Mouse (Mus musculus) forebrain, embryonic 16.5 days (tissue): ENCODE data around the gene Klhl35. TPM values are rescaled to one million over a fixed set of nuclear protein-coding genes. Genes with fewer than 3 reads are reported as not detected.

Source experiments
- ATAC-seq: fragments of 200-750 bp; cut with Nextera tagmentation; 2 replicates; pipeline ENCODE4 v1.8.0; 2017; ENCODE audit warnings: mild to moderate bottlenecking, moderate library complexity
- H3K27ac ChIP-seq: fragments of 300-500 bp; sonication (generic); 2 replicates; pipeline ENCODE4 v1.5.1; 2014; ENCODE audit warnings: low read length, control low read depth
- H3K27me3 ChIP-seq: fragments of 300-500 bp; sonication (generic); replicated peaks from 2 replicates; pipeline ENCODE4 v1.6.1; 2014; ENCODE audit warnings: low read length; ENCODE audit not compliant: control insufficient read depth, insufficient read depth
- H3K36me3 ChIP-seq: fragments of 300-500 bp; sonication (generic); 2 replicates; pipeline ENCODE4 v1.6.1; 2014; ENCODE audit not compliant: control insufficient read depth, insufficient read depth
- H3K4me1 ChIP-seq: fragments of 300-500 bp; sonication (generic); replicated peaks from 2 replicates; pipeline ENCODE4 v1.6.1; 2014; ENCODE audit warnings: low read length; ENCODE audit not compliant: control insufficient read depth, insufficient read depth
- H3K4me2 ChIP-seq: fragments of 300-500 bp; sonication (generic); 2 replicates; pipeline ENCODE4 v1.6.1; 2014; ENCODE audit warnings: mild to moderate bottlenecking, low read length, control low read depth
- H3K4me3 ChIP-seq: fragments of 300-500 bp; sonication (generic); replicated peaks from 2 replicates; pipeline ENCODE4 v1.5.1; 2014; ENCODE audit warnings: mild to moderate bottlenecking, low read length, control low read depth
- H3K9ac ChIP-seq: fragments of 300-500 bp; sonication (generic); replicated peaks from 2 replicates; pipeline ENCODE4 v1.6.1; 2014; ENCODE audit warnings: low read depth, low read length, control low read depth
- H3K9me3 ChIP-seq: fragments of 300-500 bp; sonication (generic); 2 replicates; pipeline ENCODE4 v1.6.1; 2016; ENCODE audit warnings: low read length; ENCODE audit not compliant: control insufficient read depth
- WGBS: fragments of 180-500 bp; shearing (Covaris S2); extraction: QIAGEN DNeasy Blood & Tissue Kit; methylation state at CpG from one replicate; pipeline ENCODE4 v1.1.7; 2014; 5-methylcytosine and 5-hydroxymethylcytosine counted together
- polyA plus RNA-seq: library from polyadenylated mRNA; unstranded; fragments of >200 nt; fragmentation: Nextera tagmentation; extraction: Ambion mirVana; gene quantifications from 2 replicates; pipeline ENCODE4 v1.2.1, GENCODE M21; 2015

The Klhl35 gene
- polyA plus RNA-seq, result 3.8 and 4.0 TPM in 2 replicates

GRCm38 (mm10) chr7:99465811-99466210 is at the start of gene Klhl35:
Klhl35 (plus strand) TSS chr7:99466004.
- ATAC-seq, result peak; percentile 39
- peaks cover 35% of the 10 kb centered on the region for H3K4me1 ChIP-seq
- WGBS, result 13% methylated on average over 8 of the region's 8 CpGs
- peak within 1 kb of the TSS; percentile 21 for H3K4me3 ChIP-seq
- H3K36me3 ChIP-seq, result peaks cover 3% of the 10 kb centered on the region; the same call in 1 of the 2 replicates
- no peaks in the 10 kb centered on the region for H3K9me3 ChIP-seq
- H3K9ac ChIP-seq, result peak within 1 kb of the TSS; percentile 61
- H3K27me3 ChIP-seq, result no peaks in the 10 kb centered on the region
- peak within 1 kb of the TSS; percentile 37 for H3K4me2 ChIP-seq
- H3K27ac ChIP-seq, result peak within 1 kb of the TSS; percentile 77

DNA sequence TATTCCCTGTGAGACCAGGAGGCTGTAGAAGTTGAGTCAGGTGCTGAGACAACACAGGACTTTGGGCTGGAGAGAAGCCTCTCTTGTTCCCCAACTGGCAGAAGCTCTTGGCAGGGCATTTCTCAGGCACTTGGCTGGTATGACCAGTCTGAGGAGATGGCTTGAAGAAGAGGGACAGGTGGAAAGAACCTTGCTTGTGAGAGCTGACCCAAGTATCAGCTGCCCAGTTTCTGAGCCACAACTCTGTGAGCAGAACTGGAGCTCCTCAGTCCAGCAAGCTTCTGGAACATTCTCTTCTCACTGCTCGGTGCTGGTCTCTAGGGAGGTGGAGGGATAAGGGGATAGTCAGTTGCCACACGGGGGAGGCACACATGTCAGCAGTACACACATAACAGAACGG is 46.5 kb upstream of the Klhl35 start:
- Histone ChIP-seq H3K27ac (no peak overlapping the region), H3K4me2 (no peak overlapping the region)
- ATAC-seq, result no peak

DNA sequence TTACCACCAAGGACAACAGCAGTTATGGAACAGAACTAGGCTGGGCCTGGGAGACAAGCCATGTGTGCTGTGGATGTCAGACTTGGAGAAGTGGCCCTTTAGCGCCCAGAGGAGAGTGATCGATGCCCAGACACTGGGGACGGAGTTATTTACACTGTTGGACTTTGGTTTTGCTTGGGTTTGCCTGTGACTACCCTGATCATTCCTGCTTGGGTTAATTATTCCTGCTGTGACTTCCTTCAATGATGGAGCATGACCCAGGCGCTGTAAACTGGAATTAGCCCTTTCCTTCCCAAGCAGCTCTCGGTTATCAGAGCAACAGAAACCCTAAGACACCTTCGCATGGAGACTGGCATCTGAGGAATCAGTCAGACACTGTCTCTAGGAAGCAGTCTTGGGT is 44.8 kb upstream of the Klhl35 start:
- ATAC-seq, result no peak

More for the DNA sequence above, 46.5 kb upstream of the Klhl35 start:
- no peak overlapping the region for H3K9ac ChIP-seq
- no peaks in the 10 kb centered on the region for H3K9me3 ChIP-seq
- 83% methylated on average over 3 of the region's 3 CpGs for WGBS
- no peak overlapping the region for H3K4me3 ChIP-seq
- H3K4me1 ChIP-seq, result peaks cover 2% of the 10 kb centered on the region; the same call in 1 of the 2 replicates
- no peaks in the 10 kb centered on the region for H3K36me3 ChIP-seq
- H3K27me3 ChIP-seq, result no peaks in the 10 kb centered on the region

GRCm38 (mm10) chr7:99424538-99425155 is 41.2 kb upstream of the Klhl35 start:
- H3K9ac ChIP-seq, result no peak overlapping the region
- H3K4me2 ChIP-seq, result no peak overlapping the region
- H3K4me3 ChIP-seq, result no peak overlapping the region
- H3K27ac ChIP-seq, result no peak overlapping the region
- WGBS, result 35% methylated on average over 8 of the region's 8 CpGs
- no peaks in the 10 kb centered on the region for H3K27me3 ChIP-seq
- no peaks in the 10 kb centered on the region for H3K9me3 ChIP-seq
- H3K36me3 ChIP-seq, result no peaks in the 10 kb centered on the region
- peaks cover 10% of the 10 kb centered on the region for H3K4me1 ChIP-seq
- ATAC-seq, result no peak

More for the DNA sequence above, 44.8 kb upstream of the Klhl35 start:
- no peaks in the 10 kb centered on the region for H3K4me1 ChIP-seq
- H3K9ac ChIP-seq, result no peak overlapping the region
- H3K9me3 ChIP-seq, result no peaks in the 10 kb centered on the region
- no peak overlapping the region for H3K27ac ChIP-seq
- H3K36me3 ChIP-seq, result no peaks in the 10 kb centered on the region
- WGBS, result 91% methylated on average over 6 of the region's 6 CpGs
- H3K4me3 ChIP-seq, result no peak overlapping the region
- no peak overlapping the region for H3K4me2 ChIP-seq
- H3K27me3 ChIP-seq, result no peaks in the 10 kb centered on the region

- Histone ChIP-seq H3K4me2 (no peak overlapping the region), H3K27ac (no peak overlapping the region), H3K9ac (no peak overlapping the region), H3K27me3 (no peaks in the 10 kb centered on the region), H3K4me1 (peaks cover 13% of the 10 kb centered on the region), H3K9me3 (no peaks in the 10 kb centered on the region), H3K36me3 (no peaks in the 10 kb centered on the region), H3K4me3 (no peak overlapping the region)
- WGBS, result 83% methylated on average over 4 of the region's 4 CpGs
- ATAC-seq, result no peak
These were observed 40.1 kb upstream of the Klhl35 start for GRCm38 (mm10) chr7:99425706-99426105.

DNA sequence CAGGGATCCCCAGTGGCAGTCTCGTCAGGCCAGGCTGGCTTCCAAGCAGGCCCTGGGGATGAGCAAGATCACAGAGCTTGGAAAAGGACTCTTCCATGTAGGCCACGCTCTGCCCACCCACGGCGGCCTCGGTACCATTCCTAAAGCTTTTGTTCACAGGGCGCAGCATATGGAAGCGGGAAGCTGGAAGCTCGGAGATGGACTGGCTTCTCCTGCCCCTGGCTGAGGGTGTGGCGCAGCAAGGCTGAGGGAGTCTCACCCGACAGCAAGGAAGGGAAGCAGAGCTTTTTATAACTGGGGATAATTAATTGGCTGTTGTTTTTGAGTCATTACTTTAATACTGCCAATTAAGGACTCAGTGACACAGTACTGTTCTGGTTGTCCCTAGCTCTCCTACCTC is 38.8 kb upstream of the Klhl35 start:
- no peak overlapping the region for H3K9ac ChIP-seq
- no peak overlapping the region for H3K4me2 ChIP-seq
- H3K36me3 ChIP-seq, result no peaks in the 10 kb centered on the region
- peaks cover 16% of the 10 kb centered on the region for H3K4me1 ChIP-seq
- H3K9me3 ChIP-seq, result no peaks in the 10 kb centered on the region
- H3K27me3 ChIP-seq, result no peaks in the 10 kb centered on the region
- no peak for ATAC-seq
- no peak overlapping the region for H3K4me3 ChIP-seq
- WGBS, result 29% methylated on average over 10 of the region's 10 CpGs
- H3K27ac ChIP-seq, result no peak overlapping the region

DNA sequence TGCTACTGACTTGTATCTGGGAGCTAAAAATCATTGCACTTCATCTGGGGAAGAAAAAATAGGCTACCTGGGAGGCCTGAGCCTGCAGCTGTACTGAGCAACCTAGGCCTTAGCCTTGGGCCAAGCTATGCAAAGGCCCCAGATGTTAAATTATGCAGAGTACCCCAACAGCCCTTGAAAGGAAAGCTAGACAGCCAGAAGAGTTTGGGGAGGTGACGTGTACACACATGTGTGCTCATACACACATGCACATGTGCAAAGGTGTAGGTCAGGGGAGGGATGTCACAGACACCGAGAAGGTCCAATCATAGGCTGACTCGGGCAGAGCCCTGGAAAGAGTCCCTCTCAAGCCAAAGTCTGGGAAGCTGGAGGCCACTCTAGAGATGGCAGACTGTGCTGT is 37.8 kb upstream of the Klhl35 start:
- ATAC-seq, result no peak
- H3K4me3 ChIP-seq, result no peak overlapping the region
- no peaks in the 10 kb centered on the region for H3K36me3 ChIP-seq
- H3K4me2 ChIP-seq, result no peak overlapping the region
- WGBS, result 94% methylated on average over 3 of the region's 3 CpGs
- no peaks in the 10 kb centered on the region for H3K27me3 ChIP-seq
- H3K9ac ChIP-seq, result no peak overlapping the region
- H3K9me3 ChIP-seq, result no peaks in the 10 kb centered on the region
- H3K27ac ChIP-seq, result no peak overlapping the region
- peaks cover 26% of the 10 kb centered on the region for H3K4me1 ChIP-seq

DNA sequence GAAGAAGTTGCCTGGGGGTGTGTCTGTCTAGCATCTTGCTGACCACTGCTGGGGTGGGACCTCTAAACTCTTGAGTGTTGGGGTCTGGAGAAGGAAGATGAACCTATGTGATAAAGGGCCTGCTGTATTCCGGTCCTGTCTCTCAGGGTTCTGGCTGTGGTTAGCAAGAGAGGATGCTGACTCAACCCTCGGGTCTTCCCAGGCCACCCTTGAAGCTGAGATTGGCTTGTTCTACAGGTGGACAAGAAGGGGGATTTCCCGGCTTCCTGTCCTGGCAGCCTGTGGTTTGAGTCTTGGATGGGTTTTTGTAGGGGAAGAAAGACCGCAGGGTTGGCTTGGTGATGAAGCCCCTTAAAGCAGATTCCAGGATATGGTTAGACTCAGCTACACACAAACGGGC is 37.0 kb upstream of the Klhl35 start:
- H3K4me1 ChIP-seq, result peaks cover 26% of the 10 kb centered on the region
- H3K9ac ChIP-seq, result no peak overlapping the region
- no peak overlapping the region for H3K4me3 ChIP-seq
- no peak overlapping the region for H3K27ac ChIP-seq
- no peak for ATAC-seq
- no peaks in the 10 kb centered on the region for H3K36me3 ChIP-seq
- no peaks in the 10 kb centered on the region for H3K9me3 ChIP-seq
- H3K4me2 ChIP-seq, result no peak overlapping the region
- H3K27me3 ChIP-seq, result no peaks in the 10 kb centered on the region
- WGBS, result 92% methylated on average over 5 of the region's 5 CpGs

DNA sequence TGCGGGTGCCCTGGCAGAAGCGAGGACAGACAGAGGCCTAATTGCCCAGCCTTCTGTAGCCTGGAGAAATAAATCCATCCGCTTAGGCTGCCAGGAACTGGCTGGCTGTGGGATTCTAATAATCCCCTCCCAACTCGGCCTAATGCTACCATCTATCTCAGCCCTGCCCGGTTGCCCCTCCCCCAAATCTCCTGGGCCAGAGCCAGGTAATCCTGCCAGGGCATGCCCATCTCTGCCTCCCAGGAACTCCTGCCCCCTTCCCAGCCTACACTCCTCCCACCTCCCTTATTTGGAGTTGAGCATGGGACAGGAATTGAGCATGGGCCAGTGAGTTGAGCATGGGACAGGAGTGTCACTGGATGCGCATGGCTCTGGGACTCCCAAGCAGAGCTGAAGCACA is 36.0 kb upstream of the Klhl35 start:
- Histone ChIP-seq H3K4me2 (no peak overlapping the region), H3K4me1 (peaks cover 26% of the 10 kb centered on the region), H3K9ac (no peak overlapping the region), H3K27me3 (no peaks in the 10 kb centered on the region), H3K36me3 (no peaks in the 10 kb centered on the region), H3K9me3 (no peaks in the 10 kb centered on the region), H3K27ac (no peak overlapping the region), H3K4me3 (no peak overlapping the region)
- 10% methylated on average over 6 of the region's 6 CpGs for WGBS
- peak; percentile 18; the same call in 1 of the 2 replicates for ATAC-seq

- no peaks in the 10 kb centered on the region for H3K27me3 ChIP-seq
- H3K36me3 ChIP-seq, result no peaks in the 10 kb centered on the region
- H3K9me3 ChIP-seq, result no peaks in the 10 kb centered on the region
- 59% methylated on average over 11 of the region's 11 CpGs for WGBS
- H3K9ac ChIP-seq, result no peak overlapping the region
- H3K27ac ChIP-seq, result no peak overlapping the region
- no peak for ATAC-seq
- H3K4me2 ChIP-seq, result no peak overlapping the region
- H3K4me3 ChIP-seq, result no peak overlapping the region
- H3K4me1 ChIP-seq, result peaks cover 26% of the 10 kb centered on the region
These were observed 35.6 kb upstream of the Klhl35 start for GRCm38 (mm10) chr7:99430246-99430645.
